Mouse (Mus musculus) spleen, adult 2 months (tissue): ENCODE measurements around the gene Rps6ka1.

Experiments used
- CTCF ChIP-seq: fragments of 200-500 bp; IDR thresholded peaks from 2 replicates; pipeline ENCODE4 v1.5.1; 2011; ENCODE audit warnings: mild to moderate bottlenecking, inconsistent platforms; ENCODE audit not compliant: insufficient read depth, insufficient read length, insufficient replicate concordance; ENCODE audit errors: extremely low read depth
- POLR2A ChIP-seq: fragments of 200-500 bp; IDR thresholded peaks from 2 replicates; pipeline ENCODE4 v1.6.1; 2011; ENCODE audit warnings: low read depth, low read length, inconsistent platforms

- TF ChIP-seq CTCF (no peak), POLR2A (no peak)
Measured at GRCm38 (mm10) chr4:133873431-133873851, 14.2 kb downstream of the Rps6ka1 start.
